Mouse (Mus musculus) layer of hippocampus, postnatal 25 days (tissue): ENCODE data around the gene Cep152. TPM values are rescaled to one million over a fixed set of nuclear protein-coding genes. Genes with fewer than 3 reads are reported as not detected.
A peak's percentile ranks its signal among the peaks of the same experiment; 100 is the strongest.

Source experiments
- DNase-seq, 2 experiments: peaks; one replicate each; pipeline ENCODE4 v3.0.0; 2022; ENCODE audit warnings: mixed read lengths in 2 of 2, low spot score in 1 of 2; ENCODE audit errors: extremely low spot score in 1 of 2
- total RNA-seq, 2 experiments: library from RNA; stranded (reverse); gene quantifications; 2 replicates each; pipeline ENCODE4 v1.2.3; 2021

The Cep152 gene
- total RNA-seq, 2 experiments from 2014 or later: 2.7 to 3.5 TPM

DNA sequence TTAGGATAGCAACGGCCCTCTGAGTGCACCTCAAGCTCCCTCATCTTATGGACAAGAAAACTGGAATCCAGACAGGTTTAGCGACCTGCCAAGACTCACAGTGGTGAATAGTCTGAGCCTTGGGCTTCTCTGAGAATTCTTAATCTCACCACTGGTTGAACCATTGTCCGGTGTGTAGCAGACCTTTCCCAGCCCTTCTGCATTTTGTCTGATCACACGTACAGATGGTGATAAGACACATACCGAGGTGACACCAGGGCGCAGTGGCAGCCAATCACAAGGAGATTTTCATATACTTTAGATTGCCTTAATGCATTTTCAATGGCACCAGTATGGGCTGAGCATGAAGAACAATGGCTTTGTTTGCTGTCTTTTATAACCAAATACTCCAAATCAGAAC is 3.6 kb upstream of the Cep152 start:
- no peak for DNase-seq

DNA sequence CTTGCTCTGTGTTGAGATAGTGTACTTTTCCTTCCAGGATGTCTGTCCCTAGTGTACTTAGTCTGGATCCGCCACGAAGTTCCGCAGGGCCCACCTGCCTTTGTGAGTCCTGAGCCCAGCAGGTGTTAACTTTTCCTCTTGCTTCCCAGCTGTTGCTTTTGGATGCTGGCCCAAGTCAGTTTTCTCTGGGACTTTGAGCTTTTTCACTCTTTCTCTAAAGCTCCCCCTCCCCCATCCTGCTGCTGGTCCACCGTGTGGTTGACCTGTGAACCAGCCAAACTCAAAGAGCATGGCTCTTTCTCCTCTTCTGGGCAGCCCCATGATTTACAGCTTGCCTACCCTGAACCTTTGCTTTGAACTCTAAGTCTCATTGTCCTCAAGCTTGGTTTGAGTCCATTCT is 1.6 kb upstream of the Cep152 start:
- no peak for DNase-seq

DNA sequence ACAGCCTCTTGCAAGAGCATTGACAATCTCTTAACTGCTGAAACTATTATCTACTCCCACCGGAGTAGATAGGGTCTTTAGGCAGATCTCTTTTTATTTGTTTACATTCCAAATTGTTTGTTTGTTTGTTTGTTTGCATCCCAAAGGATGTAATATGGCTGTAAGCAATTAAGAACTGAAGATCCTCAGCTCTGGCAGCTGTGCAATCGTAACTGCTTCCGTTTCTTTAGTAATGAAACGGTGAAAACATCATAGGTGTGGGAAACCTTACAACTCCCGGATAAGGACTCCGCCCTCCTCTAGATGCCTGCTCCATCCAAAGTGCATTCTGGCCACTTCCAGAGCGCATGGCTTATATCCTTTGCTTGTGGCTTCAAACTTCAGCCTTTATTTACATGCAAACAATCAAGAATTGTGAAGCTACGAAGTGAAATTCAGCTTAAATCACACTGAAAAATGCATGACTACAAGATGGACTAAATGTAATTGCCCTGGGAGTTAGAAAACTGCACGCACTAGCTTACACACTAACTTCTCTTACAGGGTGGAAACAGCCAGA is 707 bp downstream of the Cep152 start:
- DNase-seq: no peak

DNA sequence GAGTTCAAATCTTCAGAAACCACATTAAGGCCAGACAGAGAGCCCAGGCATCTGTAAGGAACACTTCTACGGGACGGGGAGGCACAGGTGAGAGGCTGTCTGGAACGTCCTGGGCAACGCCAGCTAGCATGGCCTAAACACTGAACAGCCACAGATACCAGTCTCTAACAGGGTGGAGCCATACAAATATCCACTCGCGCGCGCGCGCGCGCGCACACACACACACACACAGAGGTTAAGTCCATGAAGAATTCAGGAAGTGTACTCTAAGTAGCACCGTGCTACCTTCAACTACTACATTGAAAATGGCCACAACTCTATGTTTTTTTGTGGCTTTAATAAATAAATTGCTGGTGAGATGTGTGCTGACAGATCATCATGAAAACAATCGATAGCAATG is 1.7 kb downstream of the Cep152 start:
- no peak for DNase-seq

DNA sequence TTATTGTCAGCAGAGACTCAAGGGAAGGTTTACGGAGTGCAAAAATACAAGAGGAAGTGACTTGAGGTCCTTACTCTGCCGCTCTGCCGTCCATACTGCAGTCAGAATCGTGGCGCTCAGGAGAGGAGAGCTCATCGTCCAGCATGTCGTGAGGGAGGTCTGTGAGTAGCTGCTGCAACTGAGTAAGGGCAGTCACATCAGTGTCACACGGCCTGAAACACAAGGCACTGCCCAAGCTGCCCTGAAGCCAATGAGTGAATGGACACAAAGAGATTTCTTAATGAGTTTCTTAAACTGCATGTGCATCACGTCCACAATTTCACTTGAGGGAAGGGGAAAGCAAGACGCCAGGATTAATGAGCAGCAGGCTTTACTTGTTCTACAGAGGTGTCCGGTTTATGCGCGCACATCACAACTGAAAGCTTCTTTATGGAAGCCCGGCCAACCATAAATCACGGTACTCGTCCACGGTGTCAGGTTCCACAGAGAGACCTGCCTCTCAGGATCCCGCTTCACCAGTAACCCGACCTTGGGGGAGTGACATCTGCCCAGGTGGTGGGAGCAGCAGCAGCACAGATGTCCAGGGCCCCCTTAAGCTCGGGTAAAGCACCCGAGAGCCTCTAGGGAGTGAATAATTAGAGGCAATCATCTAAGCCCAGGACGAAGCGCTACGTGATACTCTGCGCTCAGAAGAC is 4.6 kb downstream of the Cep152 start:
- DNase-seq: no peak

DNA sequence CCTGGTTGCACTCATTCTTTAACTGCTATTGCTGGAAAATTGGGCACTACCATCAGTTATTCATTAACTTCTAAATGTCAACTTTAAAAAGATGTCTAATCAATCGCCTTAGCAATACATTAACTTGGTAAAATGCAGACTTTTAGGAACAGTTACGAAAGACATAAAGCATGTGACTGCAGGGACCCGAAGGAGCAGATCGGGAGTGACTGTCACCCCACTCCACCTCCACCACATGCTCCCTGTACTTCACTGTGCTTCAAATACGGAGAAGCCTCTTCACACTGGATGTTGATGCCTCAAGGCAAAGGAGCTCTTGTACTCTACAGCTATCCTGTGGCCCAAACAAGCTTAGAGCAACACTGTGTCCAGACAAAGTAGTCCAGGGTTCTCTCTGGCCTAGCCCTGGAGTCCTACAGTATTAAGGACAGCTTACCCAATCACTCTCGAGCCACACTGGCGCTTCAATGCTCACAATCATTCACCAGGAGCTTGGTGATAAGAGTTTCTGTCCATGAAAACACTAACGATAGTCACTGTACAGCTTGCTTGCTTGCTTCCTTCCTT is 9.0 kb downstream of the Cep152 start:
- no peak for DNase-seq

DNA sequence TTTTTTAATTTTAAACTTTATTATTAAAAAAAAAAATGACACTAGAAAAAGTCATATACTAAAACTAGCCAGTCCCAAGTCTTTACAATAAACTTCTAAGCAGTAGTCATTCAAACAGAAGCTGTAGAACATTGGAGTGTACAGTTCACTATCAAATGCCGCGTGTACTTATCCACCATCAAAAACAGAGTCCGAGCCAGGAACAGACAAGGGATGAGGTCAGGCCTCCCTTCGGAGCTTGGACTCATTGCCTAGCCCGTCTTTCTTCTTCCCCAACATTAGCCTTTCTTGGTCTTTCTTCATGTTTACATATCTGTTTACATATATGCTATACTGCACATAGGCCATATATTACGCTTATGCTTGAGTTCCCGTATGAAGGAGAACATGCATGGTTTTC is 9.5 kb downstream of the Cep152 start:
- DNase-seq: no peak

DNA sequence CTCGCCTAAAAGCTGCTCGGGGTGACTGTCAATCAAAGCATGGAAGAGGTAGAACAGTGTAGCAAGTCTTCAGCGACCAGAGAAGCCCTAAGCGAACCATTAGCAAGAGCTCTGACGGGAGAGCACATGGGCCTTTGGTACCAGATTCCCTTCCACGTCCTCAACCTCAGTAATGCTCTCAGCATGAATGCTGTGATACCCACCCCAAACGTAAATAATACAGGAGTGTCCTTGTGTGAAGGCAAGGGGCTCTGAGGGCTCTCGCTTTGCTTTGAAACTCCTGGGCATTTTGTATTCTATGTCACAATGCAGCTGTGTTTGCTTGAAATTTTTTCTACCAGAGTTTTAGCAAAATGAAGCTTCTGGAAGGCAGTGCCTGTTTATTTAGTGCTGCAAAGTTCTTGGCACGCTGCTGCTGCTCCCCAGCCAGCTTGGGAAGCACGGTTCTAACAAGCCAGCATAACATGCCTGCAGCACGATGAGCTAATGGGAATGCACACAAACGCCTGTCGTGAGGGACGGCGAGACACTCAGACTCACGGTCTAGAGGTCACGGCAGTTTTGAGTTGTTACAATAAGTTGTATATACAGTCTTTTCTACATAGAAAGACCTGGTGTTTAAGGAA is 18.6 kb downstream of the Cep152 start:
- DNase-seq: peak in 1 of 2 experiments; percentile 42

DNA sequence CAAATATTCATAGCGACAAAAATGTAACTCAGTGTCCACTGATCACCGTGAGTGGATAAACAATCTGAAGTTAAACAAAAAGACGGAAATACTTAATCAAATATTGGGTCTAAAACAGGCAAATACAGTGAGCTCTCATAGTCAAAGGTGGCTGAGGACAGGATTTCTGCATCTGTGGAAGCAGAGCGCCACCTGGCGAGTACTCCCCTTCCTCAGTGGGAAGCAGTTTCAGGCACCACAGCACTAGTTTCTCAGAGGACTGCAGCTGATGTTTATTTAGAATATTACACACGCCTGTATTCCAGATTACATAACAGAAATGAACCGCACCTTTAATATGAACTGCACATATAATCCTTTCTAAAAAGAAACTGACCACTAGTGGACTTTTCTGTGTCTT is 20.3 kb downstream of the Cep152 start:
- peak in 1 of 2 experiments; percentile 64 for DNase-seq

DNA sequence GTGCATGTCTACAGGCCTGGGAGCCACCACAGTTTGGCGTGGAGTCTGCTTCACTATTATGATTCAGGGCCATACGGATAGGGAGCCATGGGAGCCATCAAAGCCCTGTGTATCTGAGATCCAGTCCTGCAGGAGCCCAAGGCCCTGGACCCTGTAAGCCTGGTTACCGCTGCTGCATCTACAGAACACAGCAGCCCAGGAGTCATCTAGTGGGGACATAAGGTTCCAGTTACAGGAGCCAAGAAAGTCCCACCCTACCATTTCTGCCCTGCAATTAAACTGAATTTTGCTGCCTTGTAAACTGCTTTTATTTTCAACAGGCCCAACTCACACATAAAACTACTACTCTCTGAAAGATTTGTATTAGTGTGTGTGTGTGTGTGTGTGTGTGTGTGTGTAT is 21.9 kb downstream of the Cep152 start:
- DNase-seq: no peak

DNA sequence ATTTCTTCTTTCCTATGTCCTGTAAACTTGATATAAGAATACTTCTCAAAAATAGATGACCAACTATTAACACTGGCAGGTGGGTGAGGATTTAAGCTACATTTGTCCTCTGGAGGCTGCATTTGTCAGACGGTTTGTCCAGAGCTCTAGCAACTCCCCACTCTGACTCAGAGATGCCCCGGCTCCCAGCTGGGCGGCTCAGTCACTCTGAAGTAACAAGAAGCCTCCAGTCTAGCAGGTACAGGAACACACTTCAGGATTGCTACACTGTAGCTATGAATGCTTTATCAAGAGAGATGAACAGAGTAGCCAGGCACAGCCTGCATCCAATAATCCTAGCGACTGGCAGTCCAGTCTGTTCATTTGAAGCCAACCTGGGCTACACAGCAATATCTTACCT is 26.0 kb downstream of the Cep152 start:
- DNase-seq: no peak

DNA sequence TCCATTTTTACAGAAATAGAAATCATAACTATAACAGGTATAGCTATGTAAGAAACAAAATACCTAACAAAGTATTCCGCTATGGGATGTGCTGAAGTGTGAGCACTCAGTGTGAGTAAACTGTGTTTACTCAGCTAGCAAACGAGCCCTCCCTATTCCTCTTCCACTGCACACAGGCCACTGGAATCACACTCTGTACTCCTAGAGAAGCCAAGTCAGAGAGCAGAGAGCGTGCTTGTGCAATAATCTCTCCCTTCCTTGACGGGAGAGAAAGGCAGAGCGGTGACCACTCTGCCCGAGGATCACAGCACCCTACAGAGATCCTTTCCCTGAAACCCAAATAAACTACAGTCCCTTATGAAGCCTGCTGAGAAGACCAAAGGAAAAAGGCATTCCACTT is 26.7 kb downstream of the Cep152 start:
- DNase-seq: no peak

DNA sequence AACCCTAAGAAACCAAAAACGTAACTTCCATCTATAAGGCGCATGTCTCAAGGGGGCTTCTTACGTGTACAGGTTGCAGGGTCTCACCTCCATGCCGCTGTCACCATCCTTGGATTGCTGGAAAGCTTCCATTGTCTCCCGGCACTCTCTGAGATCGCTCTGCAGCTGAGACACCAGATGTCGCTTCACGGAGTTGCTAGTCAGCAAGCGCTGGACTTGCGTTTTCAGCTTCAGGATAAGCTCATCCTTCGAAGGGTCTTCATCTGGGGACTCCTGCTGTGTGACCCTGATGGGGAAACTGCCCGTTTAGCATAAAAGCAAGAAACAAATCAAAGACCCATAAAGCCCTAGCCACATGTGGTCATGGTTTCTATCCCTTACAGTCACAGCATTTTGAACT is 30.1 kb downstream of the Cep152 start:
- no peak for DNase-seq

DNA sequence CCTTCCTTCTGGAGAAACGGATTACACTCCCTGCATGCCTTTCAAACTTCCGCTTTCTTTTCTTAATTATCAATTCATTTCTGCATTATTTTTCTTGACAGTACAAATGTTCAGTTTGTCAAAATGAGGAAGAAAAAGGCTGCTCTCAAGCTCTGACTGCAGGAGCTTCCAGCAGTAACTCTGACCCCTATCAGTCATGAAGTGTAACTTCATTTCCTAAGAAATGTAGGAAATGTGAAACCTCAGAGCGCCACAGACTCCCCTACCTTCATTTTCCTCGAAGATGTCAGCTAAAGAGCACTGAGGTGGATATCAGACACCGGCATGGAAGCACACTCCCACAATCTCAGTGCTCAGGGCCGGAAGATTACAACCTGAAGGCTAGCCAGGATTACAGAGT is 30.8 kb downstream of the Cep152 start:
- DNase-seq: no peak

DNA sequence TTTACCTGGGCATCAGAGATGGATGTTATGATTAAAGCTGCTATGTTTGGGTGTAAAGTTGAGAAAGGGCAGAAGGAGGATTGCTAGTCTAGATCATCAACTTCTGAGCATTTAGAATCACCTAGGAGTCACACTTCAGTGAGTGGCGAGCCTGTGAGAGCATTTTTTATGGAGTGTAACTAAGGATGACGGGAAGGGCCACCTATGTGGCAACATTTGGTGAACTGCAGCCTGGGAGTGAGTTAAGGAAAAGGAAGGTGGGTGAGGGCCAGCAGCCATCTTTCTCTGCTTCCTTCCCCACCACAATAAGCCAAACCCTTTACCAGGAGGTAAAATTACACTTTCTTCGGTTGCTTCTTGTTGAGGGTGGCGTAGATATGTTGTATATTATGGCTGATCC is 33.0 kb downstream of the Cep152 start:
- DNase-seq: no peak

DNA sequence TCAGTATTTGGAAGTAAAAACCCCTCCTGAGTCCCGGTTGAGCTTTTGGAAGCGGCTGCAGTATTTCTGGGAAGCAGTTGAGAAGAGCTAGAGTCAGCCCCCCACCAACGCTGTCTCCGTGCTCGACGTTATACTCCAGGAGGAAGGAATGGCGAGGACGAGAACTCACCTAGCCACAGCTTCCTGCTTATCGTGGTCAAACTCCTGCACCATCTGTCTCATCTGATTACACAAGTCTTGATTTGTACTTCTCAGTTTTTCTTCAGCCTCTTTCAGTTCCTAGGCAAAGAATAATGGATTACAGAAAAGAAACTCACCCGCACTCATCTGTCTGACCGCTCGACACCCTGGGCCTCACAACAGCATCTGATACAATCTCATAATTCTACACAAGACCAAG is 35.6 kb downstream of the Cep152 start:
- no peak for DNase-seq

DNA sequence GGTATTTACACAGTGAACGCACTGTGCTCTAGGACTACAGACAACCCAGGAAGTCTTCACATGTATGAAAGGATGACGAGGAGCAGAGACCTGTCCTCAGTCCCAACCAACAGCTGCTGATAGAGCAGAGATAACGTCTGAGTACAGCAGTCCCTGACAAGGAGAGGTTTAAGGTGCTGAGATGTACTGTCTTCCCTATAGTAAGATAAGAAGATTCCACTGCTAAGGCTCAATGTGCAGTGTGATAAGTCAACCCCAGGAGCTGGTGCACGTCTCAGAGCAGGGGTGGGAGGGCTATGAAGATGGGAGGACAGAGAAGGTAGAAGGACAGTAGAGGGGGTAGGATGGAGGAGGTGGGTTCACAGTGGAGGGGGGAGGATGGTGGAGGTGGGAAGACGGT is 43.8 kb downstream of the Cep152 start:
- DNase-seq: no peak

DNA sequence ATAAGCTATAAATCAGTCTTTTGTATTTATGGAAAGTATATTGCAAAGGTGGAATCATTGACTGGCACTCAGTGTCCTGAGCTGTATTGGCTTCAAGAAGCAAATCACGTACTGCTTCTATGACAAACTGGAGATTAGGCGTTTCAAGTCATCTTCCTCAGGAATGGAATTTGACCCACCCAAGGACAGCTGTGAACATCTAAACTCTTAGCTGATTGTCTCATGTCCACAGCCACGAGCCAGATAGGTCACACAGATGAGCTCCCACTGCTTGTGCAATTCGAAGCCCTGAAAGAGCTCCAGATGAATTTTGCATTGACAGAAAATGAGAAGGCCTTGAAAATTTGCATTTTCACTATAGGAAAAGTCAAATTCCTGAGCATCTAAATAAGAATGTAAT is 47.2 kb downstream of the Cep152 start:
- no peak for DNase-seq

DNA sequence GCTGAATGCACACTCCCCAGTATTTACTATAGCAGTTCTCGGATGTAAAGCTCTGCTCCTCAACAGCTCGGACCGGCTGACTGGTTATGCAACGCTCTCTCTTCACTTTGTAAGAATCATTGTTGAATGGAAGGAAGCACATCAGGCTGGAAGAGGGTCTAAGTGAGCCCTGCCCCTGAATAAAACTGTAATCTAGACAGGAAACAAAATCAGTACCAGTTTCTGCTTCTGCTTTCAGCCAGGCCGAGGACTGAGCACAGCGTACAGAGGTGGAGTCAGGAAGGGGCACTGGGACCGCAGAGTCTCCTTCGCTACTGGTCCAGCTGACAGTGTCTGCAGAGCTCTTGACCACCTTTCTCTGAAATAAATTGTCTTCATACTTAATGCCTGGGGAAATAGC is 48.4 kb downstream of the Cep152 start:
- DNase-seq: no peak

DNA sequence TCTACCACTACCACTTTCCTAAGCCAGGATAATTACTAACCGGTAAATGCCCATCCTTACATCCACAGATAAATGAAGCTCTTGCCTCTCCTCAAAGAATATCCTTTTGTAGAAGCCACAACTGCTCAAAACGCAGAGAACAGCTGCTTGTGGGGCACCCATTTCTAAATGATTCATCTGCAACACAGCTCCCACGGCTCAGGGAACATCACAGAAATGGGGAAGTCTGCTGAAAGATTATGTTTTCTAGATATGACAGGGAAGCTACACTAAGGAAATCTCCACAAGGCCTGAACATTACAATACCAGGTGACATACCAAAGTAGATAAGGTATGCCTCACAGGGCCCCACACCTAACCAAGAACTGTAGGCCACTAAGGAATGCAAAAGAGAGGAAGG is 49.1 kb downstream of the Cep152 start:
- DNase-seq: no peak

DNA sequence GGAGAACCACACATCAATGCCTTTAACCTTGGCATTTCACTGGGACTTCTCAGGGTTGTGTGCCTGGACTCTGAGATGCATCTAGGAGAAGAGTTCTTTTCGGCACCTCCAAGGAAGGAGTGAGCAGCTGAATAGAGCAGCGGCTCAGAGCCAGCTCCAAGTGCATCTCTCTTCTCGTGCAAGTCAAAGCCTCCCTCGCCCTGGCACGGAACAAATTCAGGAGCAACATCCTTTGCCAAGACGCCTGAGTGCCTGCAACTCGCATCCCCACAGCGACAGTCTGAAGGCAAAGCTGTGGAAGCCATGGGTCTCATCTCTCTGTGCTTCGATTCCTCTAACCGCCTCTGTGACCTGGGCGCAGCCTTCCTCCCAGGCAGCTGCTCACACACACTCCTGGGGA is 61.0 kb downstream of the Cep152 start:
- DNase-seq: no peak

DNA sequence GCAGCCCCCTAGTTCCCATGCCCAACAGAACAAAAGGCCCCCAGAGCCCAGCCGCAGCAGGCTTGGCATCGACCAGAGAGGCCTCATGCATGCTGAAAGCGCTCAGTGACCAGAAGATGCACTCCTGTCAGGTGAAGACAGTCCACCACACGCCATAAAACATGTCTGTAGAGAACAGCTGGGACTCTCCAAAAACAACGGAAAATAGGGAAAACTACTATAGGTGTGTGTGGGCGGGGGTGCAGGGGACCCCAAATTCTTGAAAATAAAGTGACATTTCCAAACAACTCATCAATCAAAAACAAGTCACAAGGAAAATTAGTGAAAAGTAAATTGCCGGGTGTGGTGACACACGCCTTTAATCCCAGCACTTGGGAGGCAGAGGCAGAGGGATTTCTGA is 62.5 kb downstream of the Cep152 start:
- no peak for DNase-seq
